Mouse (Mus musculus): Measurements from ENCODE around the gene Sv2a.

GRCm38 (mm10) chr3:96172197-96173178, 8.5 kb upstream of the Sv2a start, which contains the start of gene Sf3b4:
- TF ChIP-seq CTCF (IDR thresholded peaks at IDR 0.05; ENCODE audit: low read depth) (no peak), EP300 (IDR thresholded peaks at IDR 0.05; ENCODE audit: low read depth) (no peak; the same call in none of the 2 replicates)

All from liver, embryonic 14.5 days (tissue).